Mouse (Mus musculus): Measurements from ENCODE around the gene Scml4. TPM values are rescaled to one million over a fixed set of nuclear protein-coding genes. Genes with fewer than 3 reads are reported as not detected.

The Scml4 gene
- polyA plus RNA-seq, 1 experiment from 2014 or later: 2.0 TPM

DNA sequence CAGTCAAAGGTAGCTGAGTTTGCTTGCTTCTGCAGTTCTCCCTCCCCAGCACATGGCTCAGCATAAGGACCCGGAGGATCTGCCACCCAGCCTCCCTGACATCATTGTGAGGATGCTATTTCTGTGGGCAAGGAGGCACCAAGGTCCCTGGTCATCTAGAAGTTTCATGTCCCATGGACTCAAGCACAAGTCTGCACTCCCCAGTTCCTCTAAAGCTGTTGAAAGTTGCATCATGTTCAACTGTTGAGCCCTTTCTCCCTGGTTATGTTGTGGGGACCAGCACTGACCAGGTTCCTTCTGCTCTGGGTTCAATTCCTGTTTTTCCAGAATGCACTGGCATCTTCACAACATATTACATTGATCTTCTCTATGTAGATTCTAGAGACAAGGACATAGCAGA is 42.9 kb downstream of the Scml4 start:
- 0 out of 2 replicates have a peak, but pooled peaks cover 2% of the 10 kb centered on the region for H3K9me3 ChIP-seq (replicated peaks; ENCODE audit: control insufficient read depth, low read length)
- no peak overlapping the region for H3K9ac ChIP-seq (ENCODE audit: low read length)
- ATAC-seq (replicated peaks; ENCODE audit: extremely low read depth, insufficient read depth, low FRiP score): no peak
- no peaks in the 10 kb centered on the region for H3K36me3 ChIP-seq (ENCODE audit: control insufficient read depth, insufficient read depth)
- H3K4me2 ChIP-seq (ENCODE audit: low read depth, low read length): no peak overlapping the region
- H3K27ac ChIP-seq (ENCODE audit: low read length): no peak overlapping the region
- H3K4me1 ChIP-seq (ENCODE audit: control insufficient read depth, insufficient read depth, low read length): no peaks in the 10 kb centered on the region
- H3K4me3 ChIP-seq (ENCODE audit: low read length): no peak overlapping the region
- 61% methylated on average over 1 of the region's 1 CpGs for WGBS
- no peaks in the 10 kb centered on the region for H3K27me3 ChIP-seq (ENCODE audit: control insufficient read depth, insufficient read depth, low read length)

DNA sequence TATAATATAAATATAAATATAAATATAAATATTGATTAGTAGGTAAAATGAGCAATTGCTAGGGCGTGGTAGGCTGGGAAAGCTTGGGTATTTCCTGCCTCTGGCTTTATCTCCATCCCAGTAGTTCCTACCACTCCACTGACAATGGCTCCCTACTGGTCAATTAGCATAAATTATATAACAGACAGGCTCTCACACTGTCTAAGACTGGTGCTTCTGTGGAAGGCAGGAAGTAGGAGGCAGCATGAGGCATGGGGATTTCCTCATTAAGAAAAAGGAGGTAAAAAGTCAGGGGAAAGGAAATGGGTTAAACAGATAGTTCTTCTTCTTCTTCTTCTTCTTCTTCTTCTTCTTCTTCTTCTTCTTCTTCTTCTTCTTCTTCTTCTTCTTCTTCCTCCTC is 48.4 kb downstream of the Scml4 start:
- no peaks in the 10 kb centered on the region for H3K36me3 ChIP-seq (ENCODE audit: control insufficient read depth, insufficient read depth)
- no peak overlapping the region for H3K9ac ChIP-seq (ENCODE audit: low read length)
- no peak overlapping the region for H3K4me2 ChIP-seq (ENCODE audit: low read depth, low read length)
- WGBS: 68% methylated on average over 1 of the region's 1 CpGs
- no peak for ATAC-seq (replicated peaks; ENCODE audit: extremely low read depth, insufficient read depth, low FRiP score)
- no peak overlapping the region for H3K4me3 ChIP-seq (ENCODE audit: low read length)
- H3K9me3 ChIP-seq (replicated peaks; ENCODE audit: control insufficient read depth, low read length): 0 out of 2 replicates have a peak, but pooled peaks cover 2% of the 10 kb centered on the region
- H3K27me3 ChIP-seq (ENCODE audit: control insufficient read depth, insufficient read depth, low read length): no peaks in the 10 kb centered on the region
- H3K4me1 ChIP-seq (ENCODE audit: control insufficient read depth, insufficient read depth, low read length): peaks cover 4% of the 10 kb centered on the region
- H3K27ac ChIP-seq (ENCODE audit: low read length): no peak overlapping the region

DNA sequence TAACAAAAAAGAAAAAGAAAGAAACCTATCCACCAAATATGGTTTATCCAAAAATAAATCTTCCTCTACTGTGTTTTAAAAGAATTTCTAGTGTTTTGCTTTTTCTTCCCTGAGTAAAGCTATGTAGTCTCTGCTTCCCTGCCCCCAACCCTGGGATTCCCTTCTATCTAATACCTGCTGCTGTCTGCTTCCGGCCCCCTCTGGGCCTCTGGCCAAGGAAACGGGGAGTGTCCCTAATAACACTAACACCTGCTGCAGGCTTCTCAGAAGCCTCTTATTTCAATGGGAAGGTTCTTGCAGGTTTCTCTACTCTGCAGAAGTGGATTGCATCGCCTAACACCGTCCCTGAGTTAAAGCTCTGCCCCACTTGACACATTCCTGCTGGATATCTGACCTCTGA is 50.4 kb downstream of the Scml4 start:
- Histone ChIP-seq H3K4me3 (ENCODE audit: low read length) (no peak overlapping the region), H3K9ac (ENCODE audit: low read length) (no peak overlapping the region), H3K36me3 (ENCODE audit: control insufficient read depth, insufficient read depth) (no peaks in the 10 kb centered on the region), H3K27ac (ENCODE audit: low read length) (no peak overlapping the region), H3K9me3 (replicated peaks; ENCODE audit: control insufficient read depth, low read length) (no peaks in the 10 kb centered on the region), H3K27me3 (ENCODE audit: control insufficient read depth, insufficient read depth, low read length) (no peaks in the 10 kb centered on the region), H3K4me1 (ENCODE audit: control insufficient read depth, insufficient read depth, low read length) (peaks cover 4% of the 10 kb centered on the region), H3K4me2 (ENCODE audit: low read depth, low read length) (no peak overlapping the region)
- no peak for ATAC-seq (replicated peaks; ENCODE audit: extremely low read depth, insufficient read depth, low FRiP score)
- WGBS: 18% methylated on average over 4 of the region's 4 CpGs

DNA sequence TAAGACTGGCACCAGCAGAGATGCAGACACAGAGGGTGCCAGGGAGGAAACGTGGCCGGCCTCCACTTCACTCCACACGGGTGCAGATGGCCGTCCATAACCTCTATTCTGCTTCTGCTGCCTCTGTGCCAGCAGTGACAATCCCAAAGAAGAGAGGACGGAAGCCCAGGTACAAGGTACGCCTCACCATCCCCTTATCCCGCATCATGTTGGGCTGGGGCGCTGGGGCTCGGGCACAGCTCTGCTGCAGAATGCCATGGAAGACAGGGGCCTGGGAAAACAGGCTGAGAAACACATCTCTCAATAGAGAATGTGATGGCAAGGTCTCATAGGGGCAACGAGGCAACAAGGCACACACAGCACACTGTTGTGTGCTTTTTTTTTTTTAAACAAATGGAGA is 51.9 kb downstream of the Scml4 start:
- H3K9ac ChIP-seq (ENCODE audit: low read length): no peak overlapping the region
- WGBS: 86% methylated on average over 10 of the region's 10 CpGs
- ATAC-seq (replicated peaks; ENCODE audit: extremely low read depth, insufficient read depth, low FRiP score): no peak

DNA sequence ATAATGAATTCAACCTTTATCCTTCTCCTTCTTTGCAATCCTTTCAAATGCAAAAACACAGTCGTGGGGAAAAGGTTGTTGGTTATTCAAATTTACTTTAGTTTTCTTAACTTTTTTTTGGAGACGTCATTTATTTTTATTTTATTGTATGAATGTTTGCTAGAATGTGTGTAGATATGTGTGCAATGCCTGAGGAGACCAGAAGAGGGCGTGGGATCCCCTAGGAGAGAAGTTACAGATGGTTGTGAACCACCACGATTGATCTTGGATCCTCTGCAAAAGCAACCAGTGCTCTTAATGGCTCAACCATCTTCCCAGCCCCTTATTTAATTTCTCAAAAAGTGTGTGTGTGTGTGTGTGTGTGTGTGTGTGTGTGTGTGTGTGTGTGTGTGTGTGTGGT is 53.0 kb downstream of the Scml4 start:
- Histone ChIP-seq H3K27ac (ENCODE audit: low read length) (no peak overlapping the region), H3K4me2 (ENCODE audit: low read depth, low read length) (no peak overlapping the region), H3K4me1 (ENCODE audit: control insufficient read depth, insufficient read depth, low read length) (peaks cover 8% of the 10 kb centered on the region), H3K36me3 (ENCODE audit: control insufficient read depth, insufficient read depth) (no peaks in the 10 kb centered on the region), H3K9me3 (replicated peaks; ENCODE audit: control insufficient read depth, low read length) (no peaks in the 10 kb centered on the region), H3K4me3 (ENCODE audit: low read length) (no peak overlapping the region), H3K9ac (ENCODE audit: low read length) (no peak overlapping the region), H3K27me3 (ENCODE audit: control insufficient read depth, insufficient read depth, low read length) (no peaks in the 10 kb centered on the region)
- no peak for ATAC-seq (replicated peaks; ENCODE audit: extremely low read depth, insufficient read depth, low FRiP score)
- WGBS: 45% methylated on average over 4 of the region's 4 CpGs

More for the DNA sequence above, 51.9 kb downstream of the Scml4 start:
- H3K4me2 ChIP-seq (ENCODE audit: low read depth, low read length): no peak overlapping the region
- no peaks in the 10 kb centered on the region for H3K27me3 ChIP-seq (ENCODE audit: control insufficient read depth, insufficient read depth, low read length)
- H3K9me3 ChIP-seq (replicated peaks; ENCODE audit: control insufficient read depth, low read length): no peaks in the 10 kb centered on the region
- no peak overlapping the region for H3K27ac ChIP-seq (ENCODE audit: low read length)
- H3K36me3 ChIP-seq (ENCODE audit: control insufficient read depth, insufficient read depth): no peaks in the 10 kb centered on the region
- H3K4me1 ChIP-seq (ENCODE audit: control insufficient read depth, insufficient read depth, low read length): peaks cover 5% of the 10 kb centered on the region
- H3K4me3 ChIP-seq (ENCODE audit: low read length): no peak overlapping the region

DNA sequence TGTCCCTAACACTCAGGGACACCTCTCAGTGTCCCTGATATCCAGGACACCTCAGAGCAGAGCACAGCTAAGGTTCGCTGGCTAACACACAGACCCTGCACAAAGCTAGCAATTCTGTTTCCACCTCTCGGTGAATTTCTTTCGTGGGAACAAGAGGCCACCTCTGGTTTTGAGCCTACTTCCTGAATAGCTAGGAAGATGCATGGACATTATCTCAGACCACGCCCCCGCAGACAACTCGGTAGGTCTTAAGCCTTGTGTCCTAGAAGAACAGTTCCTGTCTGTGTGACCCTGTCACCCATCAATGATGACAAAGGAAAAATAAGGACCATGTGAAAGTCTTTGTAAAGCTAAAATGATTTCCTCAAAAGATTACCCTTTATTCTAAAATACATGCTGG is 54.0 kb downstream of the Scml4 start:
- Histone ChIP-seq H3K4me1 (ENCODE audit: control insufficient read depth, insufficient read depth, low read length) (peaks cover 8% of the 10 kb centered on the region), H3K9me3 (replicated peaks; ENCODE audit: control insufficient read depth, low read length) (no peaks in the 10 kb centered on the region), H3K4me2 (ENCODE audit: low read depth, low read length) (no peak overlapping the region), H3K27ac (ENCODE audit: low read length) (no peak overlapping the region), H3K36me3 (ENCODE audit: control insufficient read depth, insufficient read depth) (no peaks in the 10 kb centered on the region), H3K9ac (ENCODE audit: low read length) (no peak overlapping the region), H3K27me3 (ENCODE audit: control insufficient read depth, insufficient read depth, low read length) (no peaks in the 10 kb centered on the region), H3K4me3 (ENCODE audit: low read length) (no peak overlapping the region)
- WGBS: 56% methylated on average over 6 of the region's 6 CpGs
- ATAC-seq (replicated peaks; ENCODE audit: extremely low read depth, insufficient read depth, low FRiP score): no peak

DNA sequence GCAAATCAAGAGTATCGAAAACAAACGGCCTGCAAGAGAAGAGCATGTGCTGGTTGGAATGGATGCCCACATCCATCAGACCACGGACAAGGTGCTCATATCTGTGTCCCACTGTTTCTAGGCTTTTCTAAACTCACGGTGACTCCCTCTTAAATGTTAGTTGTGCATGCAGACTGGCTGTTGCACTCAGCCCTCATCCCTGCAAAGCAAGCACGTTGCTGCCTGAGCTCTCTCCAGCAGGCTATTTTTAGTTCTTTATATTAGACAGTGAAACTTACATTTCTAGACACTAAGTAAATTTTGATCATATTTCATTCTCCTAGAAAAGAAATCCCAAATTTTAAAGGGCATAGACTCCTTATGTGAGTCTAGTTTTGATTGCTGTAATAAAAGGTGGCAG is 57.2 kb downstream of the Scml4 start:
- 0 out of 2 replicates have a peak, but pooled peaks cover 4% of the 10 kb centered on the region for H3K4me1 ChIP-seq (ENCODE audit: control insufficient read depth, insufficient read depth, low read length)
- no peak overlapping the region for H3K4me3 ChIP-seq (ENCODE audit: low read length)
- H3K9ac ChIP-seq (ENCODE audit: low read length): no peak overlapping the region
- H3K9me3 ChIP-seq (replicated peaks; ENCODE audit: control insufficient read depth, low read length): no peaks in the 10 kb centered on the region
- no peaks in the 10 kb centered on the region for H3K36me3 ChIP-seq (ENCODE audit: control insufficient read depth, insufficient read depth)
- H3K4me2 ChIP-seq (ENCODE audit: low read depth, low read length): no peak overlapping the region
- ATAC-seq (replicated peaks; ENCODE audit: extremely low read depth, insufficient read depth, low FRiP score): no peak
- H3K27me3 ChIP-seq (ENCODE audit: control insufficient read depth, insufficient read depth, low read length): no peaks in the 10 kb centered on the region
- WGBS: 54% methylated on average over 5 of the region's 5 CpGs
- no peak overlapping the region for H3K27ac ChIP-seq (ENCODE audit: low read length)

DNA sequence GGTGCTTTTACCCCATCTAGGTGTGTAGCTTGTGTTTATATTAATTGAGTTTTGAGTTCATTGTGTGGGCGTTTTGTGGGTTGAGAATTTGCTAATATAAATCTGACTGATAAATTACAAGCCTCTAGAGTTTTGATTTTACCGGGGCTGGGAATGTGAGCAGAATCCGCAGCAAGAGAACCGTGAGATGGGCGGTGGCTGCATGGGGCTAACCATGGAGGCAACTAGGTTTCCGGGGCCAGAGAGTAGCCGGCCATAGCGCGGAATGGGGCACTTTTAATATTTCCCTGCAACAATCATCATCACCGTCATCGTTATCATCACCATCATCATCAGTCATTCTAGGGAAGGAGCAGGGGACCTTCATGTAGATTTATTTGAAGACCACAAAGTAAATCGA is 59.6 kb downstream of the Scml4 start:
- 90% methylated on average over 12 of the region's 12 CpGs for WGBS
- no peak overlapping the region for H3K4me2 ChIP-seq (ENCODE audit: low read depth, low read length)

DNA sequence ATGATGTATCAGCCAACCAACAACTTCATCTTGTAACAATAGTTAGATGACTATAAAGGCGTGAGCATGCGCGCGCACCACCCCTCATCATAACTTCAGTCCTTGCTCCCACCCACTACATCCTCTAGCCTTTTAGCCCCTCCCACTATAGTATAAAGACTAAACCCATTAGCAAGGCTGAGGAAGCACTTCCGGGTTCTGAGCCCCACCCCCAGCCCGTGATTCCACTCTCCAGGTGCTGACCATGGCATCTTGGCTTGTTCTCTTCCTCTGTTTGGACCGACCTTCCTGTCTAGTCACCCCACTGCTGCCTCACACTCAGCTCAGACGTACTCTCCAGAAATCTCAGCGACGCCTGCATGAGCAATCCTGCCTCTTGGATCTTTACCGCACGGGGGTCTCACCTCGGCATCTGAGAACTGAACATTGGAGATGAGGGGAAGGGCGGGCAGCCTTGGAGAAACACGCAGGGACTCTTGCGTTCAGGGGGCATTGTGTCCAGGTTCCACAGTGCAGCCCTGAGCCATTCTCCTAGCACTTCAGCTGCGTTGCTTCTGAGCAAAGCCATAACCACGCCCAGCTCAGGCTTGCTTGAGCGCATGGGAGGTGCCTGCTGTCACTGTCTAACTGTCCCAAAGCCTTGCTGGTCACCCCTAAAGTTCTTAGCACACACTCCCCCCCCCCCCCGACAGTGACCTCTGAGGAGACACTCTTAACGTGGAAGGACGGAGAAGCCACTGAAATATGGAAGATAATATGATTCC is 65.1 kb downstream of the Scml4 start:
- H3K4me1 ChIP-seq (ENCODE audit: control insufficient read depth, insufficient read depth, low read length): no peaks in the 10 kb centered on the region
- no peak overlapping the region for H3K27ac ChIP-seq (ENCODE audit: low read length)
- ATAC-seq (replicated peaks; ENCODE audit: extremely low read depth, insufficient read depth, low FRiP score): no peak
- peaks cover 3% of the 10 kb centered on the region; the same call in 1 of the 2 replicates for H3K9me3 ChIP-seq (replicated peaks; ENCODE audit: control insufficient read depth, low read length)
- no peaks in the 10 kb centered on the region for H3K27me3 ChIP-seq (ENCODE audit: control insufficient read depth, insufficient read depth, low read length)
- H3K36me3 ChIP-seq (ENCODE audit: control insufficient read depth, insufficient read depth): no peaks in the 10 kb centered on the region
- WGBS: 68% methylated on average over 22 of the region's 22 CpGs
- H3K4me3 ChIP-seq (ENCODE audit: low read length): peak overlapping the region; percentile 25; the same call in 1 of the 2 replicates
- peak overlapping the region; percentile 48 for H3K4me2 ChIP-seq (ENCODE audit: low read depth, low read length)
- H3K9ac ChIP-seq (ENCODE audit: low read length): 0 out of 2 replicates have a peak overlapping the region, but pooled peaks have one; percentile 6

More for the DNA sequence above, 59.6 kb downstream of the Scml4 start:
- no peak overlapping the region for H3K27ac ChIP-seq (ENCODE audit: low read length)
- H3K9me3 ChIP-seq (replicated peaks; ENCODE audit: control insufficient read depth, low read length): peaks cover 3% of the 10 kb centered on the region; the same call in 1 of the 2 replicates
- H3K4me3 ChIP-seq (ENCODE audit: low read length): no peak overlapping the region
- no peaks in the 10 kb centered on the region for H3K27me3 ChIP-seq (ENCODE audit: control insufficient read depth, insufficient read depth, low read length)
- no peak for ATAC-seq (replicated peaks; ENCODE audit: extremely low read depth, insufficient read depth, low FRiP score)
- H3K4me1 ChIP-seq (ENCODE audit: control insufficient read depth, insufficient read depth, low read length): 0 out of 2 replicates have a peak, but pooled peaks cover 4% of the 10 kb centered on the region
- no peak overlapping the region for H3K9ac ChIP-seq (ENCODE audit: low read length)
- H3K36me3 ChIP-seq (ENCODE audit: control insufficient read depth, insufficient read depth): no peaks in the 10 kb centered on the region

Measured in heart, embryonic 16.5 days (tissue).